Mouse (Mus musculus) stomach, postnatal 0 days (tissue): ENCODE measurements at regions not wholly inside any gene's neighbourhood (a gene's known extent, or its start where the extent isn't known, plus 50 kb on each side); places are given as distances from the start of the nearest gene placed in this dataset.
A peak's percentile ranks its signal among the peaks of the same experiment; 100 is the strongest.

Source experiments
- ATAC-seq: fragments of 200-750 bp; cut with Nextera tagmentation; 2 replicates; pipeline ENCODE4 v1.8.0; 2017; ENCODE audit not compliant: low FRiP score, low TSS enrichment
- DNase-seq: peaks from one replicate; pipeline ENCODE4 v3.0.0-alpha.2; 2016; ENCODE audit warnings: low spot score
- H3K27ac ChIP-seq: fragments of 300-500 bp; sonication (generic); replicated peaks from 2 replicates; pipeline ENCODE4 v1.5.1; 2014; ENCODE audit warnings: mild to moderate bottlenecking, control low read depth
- H3K27me3 ChIP-seq: fragments of 300-500 bp; sonication (generic); 2 replicates; pipeline ENCODE4 v1.6.1; 2014; ENCODE audit warnings: low read length; ENCODE audit not compliant: control insufficient read depth, insufficient read depth
- H3K36me3 ChIP-seq: fragments of 300-500 bp; sonication (generic); 2 replicates; pipeline ENCODE4 v1.6.1; 2014; ENCODE audit warnings: low read length, mixed read lengths; ENCODE audit not compliant: control insufficient read depth, insufficient read depth
- H3K4me1 ChIP-seq: fragments of 300-500 bp; sonication (generic); replicated peaks from 2 replicates; pipeline ENCODE4 v1.6.1; 2014; ENCODE audit warnings: antibody characterized with exemption; ENCODE audit not compliant: control insufficient read depth, insufficient read depth
- H3K4me2 ChIP-seq: fragments of 300-500 bp; sonication (generic); replicated peaks from 2 replicates; pipeline ENCODE4 v1.6.1; 2014; ENCODE audit warnings: low read depth, mild to moderate bottlenecking, control low read depth, moderate library complexity
- H3K4me3 ChIP-seq: fragments of 300-500 bp; sonication (generic); 2 replicates; pipeline ENCODE4 v1.5.1; 2014; ENCODE audit warnings: low read depth, low read length, control low read depth
- H3K9ac ChIP-seq: fragments of 300-500 bp; sonication (generic); 2 replicates; pipeline ENCODE4 v1.6.1; 2014; ENCODE audit warnings: mild to moderate bottlenecking, low read length, control low read depth, mixed read lengths
- H3K9me3 ChIP-seq: fragments of 300-500 bp; sonication (generic); 2 replicates; pipeline ENCODE4 v1.6.1; 2016; ENCODE audit warnings: low read length; ENCODE audit not compliant: control insufficient read depth
- CTCF ChIP-seq: IDR thresholded peaks from 2 replicates; pipeline ENCODE4 v1.5.1; 2016; ENCODE audit warnings: antibody characterized with exemption, low read depth, mild to moderate bottlenecking, moderate library complexity
- EP300 ChIP-seq: optimal IDR thresholded peaks from 2 replicates; pipeline ENCODE3; 2016; ENCODE audit warnings: antibody characterized with exemption
- WGBS: fragments of 180-500 bp; shearing (Covaris S2); extraction: QIAGEN DNeasy Blood & Tissue Kit; methylation state at CpG from one replicate; pipeline ENCODE4 v1.1.7; 2014; 5-methylcytosine and 5-hydroxymethylcytosine counted together

- peaks cover 2% of the 10 kb centered on the region for H3K4me1 ChIP-seq
- ATAC-seq (peak; percentile 47; the same call in 1 of the 2 replicates), DNase-seq (peak; percentile 39)
- TF ChIP-seq EP300 (no peak), CTCF (no peak)
- no peaks in the 10 kb centered on the region for H3K27me3 ChIP-seq
- WGBS: 27% methylated on average over 2 of the region's 2 CpGs
- H3K27ac ChIP-seq: peak overlapping the region; percentile 49; the same call in 1 of the 2 replicates
- H3K4me3 ChIP-seq: no peak overlapping the region
- no peak overlapping the region for H3K9ac ChIP-seq
- no peaks in the 10 kb centered on the region for H3K9me3 ChIP-seq
- no peaks in the 10 kb centered on the region for H3K36me3 ChIP-seq
- no peak overlapping the region for H3K4me2 ChIP-seq
Observed at GRCm38 (mm10) chr11:63573271-63573670, 348.8 kb downstream of the Hs3st3b1 start.

- no peak overlapping the region for H3K27ac ChIP-seq
- ATAC-seq: no peak
- no peak for TF ChIP-seq CTCF
- TF ChIP-seq EP300: no peak
Observed at GRCm38 (mm10) chr11:63583321-63583720, 338.8 kb downstream of the Hs3st3b1 start.

GRCm38 (mm10) chr11:63585216-63585869, 336.7 kb downstream of the Hs3st3b1 start:
- Histone ChIP-seq H3K36me3 (no peaks in the 10 kb centered on the region), H3K4me3 (no peak overlapping the region), H3K9ac (no peak overlapping the region), H3K4me2 (no peak overlapping the region), H3K27me3 (no peaks in the 10 kb centered on the region), H3K27ac (no peak overlapping the region), H3K9me3 (no peaks in the 10 kb centered on the region), H3K4me1 (no peaks in the 10 kb centered on the region)
- 63% methylated on average over 8 of the region's 8 CpGs for WGBS
- no peak for ATAC-seq
- no peak for DNase-seq
- no peak for TF ChIP-seq CTCF

More at GRCm38 (mm10) chr11:63583321-63583720, 338.8 kb downstream of the Hs3st3b1 start:
- DNase-seq: no peak
- H3K9ac ChIP-seq: no peak overlapping the region
- H3K9me3 ChIP-seq: no peaks in the 10 kb centered on the region
- no peak overlapping the region for H3K4me2 ChIP-seq
- no peaks in the 10 kb centered on the region for H3K4me1 ChIP-seq
- H3K4me3 ChIP-seq: no peak overlapping the region
- no peaks in the 10 kb centered on the region for H3K27me3 ChIP-seq
- H3K36me3 ChIP-seq: no peaks in the 10 kb centered on the region
- 62% methylated on average over 3 of the region's 3 CpGs for WGBS

GRCm38 (mm10) chr11:63620220-63620619, 301.9 kb downstream of the Hs3st3b1 start:
- ATAC-seq (no peak), DNase-seq (no peak)
- H3K36me3 ChIP-seq: no peaks in the 10 kb centered on the region
- no peak overlapping the region for H3K27ac ChIP-seq
- TF ChIP-seq CTCF (no peak), EP300 (no peak)
- no peaks in the 10 kb centered on the region for H3K27me3 ChIP-seq
- no peaks in the 10 kb centered on the region for H3K9me3 ChIP-seq
- H3K9ac ChIP-seq: no peak overlapping the region
- 83% methylated on average over 4 of the region's 4 CpGs for WGBS
- H3K4me1 ChIP-seq: no peaks in the 10 kb centered on the region
- H3K4me3 ChIP-seq: no peak overlapping the region
- no peak overlapping the region for H3K4me2 ChIP-seq

GRCm38 (mm10) chr11:63630336-63630735, 291.8 kb downstream of the Hs3st3b1 start:
- no peaks in the 10 kb centered on the region for H3K36me3 ChIP-seq
- no peak overlapping the region for H3K9ac ChIP-seq
- WGBS: 66% methylated on average over 11 of the region's 11 CpGs
- ATAC-seq: no peak
- no peak for TF ChIP-seq EP300
- no peak for TF ChIP-seq CTCF
- H3K4me2 ChIP-seq: no peak overlapping the region
- no peaks in the 10 kb centered on the region for H3K9me3 ChIP-seq
- no peak overlapping the region for H3K27ac ChIP-seq
- H3K4me1 ChIP-seq: no peaks in the 10 kb centered on the region
- DNase-seq: no peak
- no peak overlapping the region for H3K4me3 ChIP-seq
- no peaks in the 10 kb centered on the region for H3K27me3 ChIP-seq

- 87% methylated on average over 9 of the region's 9 CpGs for WGBS
- H3K27me3 ChIP-seq: no peaks in the 10 kb centered on the region
- H3K4me1 ChIP-seq: no peaks in the 10 kb centered on the region
- no peaks in the 10 kb centered on the region for H3K9me3 ChIP-seq
- TF ChIP-seq EP300: no peak
- TF ChIP-seq CTCF: no peak
- no peak overlapping the region for H3K27ac ChIP-seq
- DNase-seq (no peak), ATAC-seq (no peak)
- H3K4me2 ChIP-seq: no peak overlapping the region
- no peak overlapping the region for H3K9ac ChIP-seq
- no peaks in the 10 kb centered on the region for H3K36me3 ChIP-seq
- no peak overlapping the region for H3K4me3 ChIP-seq
Observed at GRCm38 (mm10) chr11:63657057-63657456, 265.0 kb downstream of the Hs3st3b1 start.
